Mouse (Mus musculus): Measurements from ENCODE around the gene Exosc1. TPM values are rescaled to one million over a fixed set of nuclear protein-coding genes. Genes with fewer than 3 reads are reported as not detected.

Gene Exosc1
- polyA plus RNA-seq, 1 experiment from 2014 or later = 64.0 TPM

GRCm38 (mm10) chr19:41894959-41895358, 38.3 kb downstream of the Exosc1 start:
- Histone ChIP-seq H3K9ac (peak overlapping the region; percentile 62), H3K4me2 (replicated peaks) (peak overlapping the region; percentile 90), H3K27ac (no peak overlapping the region), H3K9me3 (ENCODE audit: control insufficient read depth, low read length) (no peaks in the 10 kb centered on the region), H3K36me3 (replicated peaks; ENCODE audit: control insufficient read depth, insufficient read depth) (peaks cover 21% of the 10 kb centered on the region), H3K4me3 (replicated peaks; ENCODE audit: low read length) (peak overlapping the region; percentile 76), H3K27me3 (ENCODE audit: control insufficient read depth, insufficient read depth, low read length) (no peaks in the 10 kb centered on the region), H3K4me1 (replicated peaks; ENCODE audit: control insufficient read depth, insufficient read depth, low read length) (peaks cover 17% of the 10 kb centered on the region)
- ATAC-seq (ENCODE audit: low FRiP score) (no peak), DNase-seq (ENCODE audit: low spot score) (no peak)
- 51% methylated on average over 7 of the region's 7 CpGs for WGBS

GRCm38 (mm10) chr19:41888191-41888590, 45.0 kb downstream of the Exosc1 start:
- Histone ChIP-seq H3K4me3 (replicated peaks; ENCODE audit: low read length) (no peak overlapping the region), H3K27ac (no peak overlapping the region), H3K27me3 (ENCODE audit: control insufficient read depth, insufficient read depth, low read length) (no peaks in the 10 kb centered on the region), H3K4me1 (replicated peaks; ENCODE audit: control insufficient read depth, insufficient read depth, low read length) (no peaks in the 10 kb centered on the region), H3K4me2 (replicated peaks) (no peak overlapping the region), H3K36me3 (replicated peaks; ENCODE audit: control insufficient read depth, insufficient read depth) (peaks cover 87% of the 10 kb centered on the region), H3K9me3 (ENCODE audit: control insufficient read depth, low read length) (no peaks in the 10 kb centered on the region), H3K9ac (no peak overlapping the region)
- ATAC-seq (ENCODE audit: low FRiP score) (no peak), DNase-seq (ENCODE audit: low spot score) (no peak)

GRCm38 (mm10) chr19:41883882-41884281, 49.3 kb downstream of the Exosc1 start:
- H3K4me1 ChIP-seq (replicated peaks; ENCODE audit: control insufficient read depth, insufficient read depth, low read length) = no peaks in the 10 kb centered on the region
- no peak for DNase-seq (ENCODE audit: low spot score)
- no peak overlapping the region for H3K9ac ChIP-seq
- H3K4me2 ChIP-seq (replicated peaks) = no peak overlapping the region
- no peaks in the 10 kb centered on the region for H3K9me3 ChIP-seq (ENCODE audit: control insufficient read depth, low read length)
- WGBS = 94% methylated on average over 9 of the region's 9 CpGs
- H3K36me3 ChIP-seq (replicated peaks; ENCODE audit: control insufficient read depth, insufficient read depth) = peaks cover 94% of the 10 kb centered on the region
- no peaks in the 10 kb centered on the region for H3K27me3 ChIP-seq (ENCODE audit: control insufficient read depth, insufficient read depth, low read length)
- no peak for ATAC-seq (ENCODE audit: low FRiP score)
- no peak overlapping the region for H3K27ac ChIP-seq
- no peak overlapping the region for H3K4me3 ChIP-seq (replicated peaks; ENCODE audit: low read length)

GRCm38 (mm10) chr19:41881842-41882241, 51.4 kb downstream of the Exosc1 start:
- H3K36me3 ChIP-seq (replicated peaks; ENCODE audit: control insufficient read depth, insufficient read depth) = peaks cover 88% of the 10 kb centered on the region
- WGBS = 95% methylated on average over 4 of the region's 4 CpGs

GRCm38 (mm10) chr19:41874356-41874755, 58.9 kb downstream of the Exosc1 start:
- no peak overlapping the region for H3K9ac ChIP-seq
- no peak overlapping the region for H3K27ac ChIP-seq
- ATAC-seq (ENCODE audit: low FRiP score) (no peak), DNase-seq (ENCODE audit: low spot score) (no peak)
- no peaks in the 10 kb centered on the region for H3K27me3 ChIP-seq (ENCODE audit: control insufficient read depth, insufficient read depth, low read length)
- WGBS = 94% methylated on average over 14 of the region's 14 CpGs
- peaks cover 80% of the 10 kb centered on the region for H3K36me3 ChIP-seq (replicated peaks; ENCODE audit: control insufficient read depth, insufficient read depth)
- H3K4me2 ChIP-seq (replicated peaks) = no peak overlapping the region
- no peaks in the 10 kb centered on the region for H3K4me1 ChIP-seq (replicated peaks; ENCODE audit: control insufficient read depth, insufficient read depth, low read length)
- no peak overlapping the region for H3K4me3 ChIP-seq (replicated peaks; ENCODE audit: low read length)
- no peaks in the 10 kb centered on the region for H3K9me3 ChIP-seq (ENCODE audit: control insufficient read depth, low read length)

More at GRCm38 (mm10) chr19:41881842-41882241, 51.4 kb downstream of the Exosc1 start:
- Histone ChIP-seq H3K4me2 (replicated peaks) (no peak overlapping the region), H3K9ac (no peak overlapping the region), H3K4me1 (replicated peaks; ENCODE audit: control insufficient read depth, insufficient read depth, low read length) (no peaks in the 10 kb centered on the region), H3K27me3 (ENCODE audit: control insufficient read depth, insufficient read depth, low read length) (no peaks in the 10 kb centered on the region), H3K9me3 (ENCODE audit: control insufficient read depth, low read length) (no peaks in the 10 kb centered on the region), H3K27ac (no peak overlapping the region), H3K4me3 (replicated peaks; ENCODE audit: low read length) (no peak overlapping the region)
- DNase-seq (ENCODE audit: low spot score) = no peak
- no peak for ATAC-seq (ENCODE audit: low FRiP score)

Other genes starting within 250 kb of the Exosc1 start
- gene Slit1, start 189.8 kb downstream of the Exosc1 start, polyA plus RNA-seq (2014; fragmentation: Nextera tagmentation; extraction: Ambion mirVana) = 31.7 and 36.4 TPM in 2 replicates
- 6.7 and 6.8 TPM in 2 replicates for gene Arhgap19, start 131.4 kb downstream of the Exosc1 start, polyA plus RNA-seq (2014; fragmentation: Nextera tagmentation; extraction: Ambion mirVana)
- gene Frat1, start 103.5 kb downstream of the Exosc1 start, polyA plus RNA-seq (2014; fragmentation: Nextera tagmentation; extraction: Ambion mirVana) = 19.1 and 23.4 TPM in 2 replicates
- gene Frat2, start 85.3 kb downstream of the Exosc1 start, polyA plus RNA-seq (2014; fragmentation: Nextera tagmentation; extraction: Ambion mirVana) = 5.4 and 5.5 TPM in 2 replicates
- 13.2 and 16.2 TPM in 2 replicates for gene Rrp12, start 37.2 kb downstream of the Exosc1 start, polyA plus RNA-seq (2014; fragmentation: Nextera tagmentation; extraction: Ambion mirVana)
- 498 and 547 TPM in 2 replicates for gene Pgam1, start 21.5 kb downstream of the Exosc1 start, polyA plus RNA-seq (2014; fragmentation: Nextera tagmentation; extraction: Ambion mirVana)
- 70.6 and 70.8 TPM in 2 replicates for gene Zdhhc16, start 57 bp upstream of the Exosc1 start, polyA plus RNA-seq (2014; fragmentation: Nextera tagmentation; extraction: Ambion mirVana)
- gene Mms19, start 47.7 kb upstream of the Exosc1 start, polyA plus RNA-seq (2014; fragmentation: Nextera tagmentation; extraction: Ambion mirVana) = 29.6 and 31.6 TPM in 2 replicates
- 8.6 and 9.2 TPM in 2 replicates for gene Ubtd1, start 48.3 kb upstream of the Exosc1 start, polyA plus RNA-seq (2014; fragmentation: Nextera tagmentation; extraction: Ambion mirVana)
- 0.82 and 1.2 TPM in 2 replicates for gene Ankrd2, start 102.6 kb upstream of the Exosc1 start, polyA plus RNA-seq (2014; fragmentation: Nextera tagmentation; extraction: Ambion mirVana)
- 1.3 and 2.2 TPM in 2 replicates for gene Hoga1, start 112.2 kb upstream of the Exosc1 start, polyA plus RNA-seq (2014; fragmentation: Nextera tagmentation; extraction: Ambion mirVana)
- not detected in 2 replicates for gene 4933411K16Rik, start 118.8 kb upstream of the Exosc1 start, polyA plus RNA-seq (2014; fragmentation: Nextera tagmentation; extraction: Ambion mirVana)
- gene Morn4, start 152.9 kb upstream of the Exosc1 start, polyA plus RNA-seq (2014; fragmentation: Nextera tagmentation; extraction: Ambion mirVana) = 117 and 128 TPM in 2 replicates
- 39.0 and 40.6 TPM in 2 replicates for gene Pi4k2a, start 157.0 kb upstream of the Exosc1 start, polyA plus RNA-seq (2014; fragmentation: Nextera tagmentation; extraction: Ambion mirVana)
- gene Avpi1, start 195.6 kb upstream of the Exosc1 start, polyA plus RNA-seq (2014; fragmentation: Nextera tagmentation; extraction: Ambion mirVana) = 7.9 and 10.3 TPM in 2 replicates
- 2.7 and 3.2 TPM in 2 replicates for gene Marveld1, start 214.0 kb upstream of the Exosc1 start, polyA plus RNA-seq (2014; fragmentation: Nextera tagmentation; extraction: Ambion mirVana)
- gene Zfyve27, start 230.5 kb upstream of the Exosc1 start, polyA plus RNA-seq (2014; fragmentation: Nextera tagmentation; extraction: Ambion mirVana) = 35.1 and 35.7 TPM in 2 replicates

Measured in hindbrain, embryonic 14.5 days (tissue).